Mouse (Mus musculus): ENCODE measurements around the gene Gars.

- TF ChIP-seq HCFC1 (IDR thresholded peaks at IDR 0.05; ENCODE audit: low read depth, low read length) (no peak), CTCF (IDR thresholded peaks at IDR 0.05 in 2 of 3, conservative IDR thresholded peaks at IDR 0.05 in 1 of 3; ENCODE audit: control insufficient read depth in 1 of 3, insufficient read depth in 1 of 3, low read depth in 2 of 3, low read length in 3 of 3, poor library complexity in 1 of 3, severe bottlenecking in 1 of 3) (no peak), SMC3 (IDR thresholded peaks at IDR 0.05; ENCODE audit: low read depth, low read length) (no peak), CHD2 (IDR thresholded peaks at IDR 0.05; ENCODE audit: low read length) (no peak), POLR2A (IDR thresholded peaks at IDR 0.05; ENCODE audit: control insufficient read depth in 1 of 2, insufficient read depth in 1 of 2, low read depth in 1 of 2, low read length in 2 of 2, poor library complexity in 1 of 2) (no peak), UBTF (IDR thresholded peaks at IDR 0.05; ENCODE audit: borderline replicate concordance, insufficient read depth, low read depth, low read length) (no peak)
These were observed 79.7 kb downstream of the Gars start for GRCm38 (mm10) chr6:55117325-55118109.

Data from MEL (cell line).